Mouse (Mus musculus) central nervous system, embryonic 11.5 days (tissue): ENCODE data around the gene Cxcl16. TPM values are rescaled to one million over a fixed set of nuclear protein-coding genes. Genes with fewer than 3 reads are reported as not detected.

Source experiments
- polyA plus RNA-seq: library from polyadenylated mRNA; depleted of rRNA; stranded (reverse); fragments of >200 nt; gene quantifications from 2 replicates; pipeline ENCODE4 v1.2.3, GENCODE M21; 2012; rRNA removed

The Cxcl16 gene
- polyA plus RNA-seq = 1.7 and 2.2 TPM in 2 replicates

GRCm38 (mm10) chr11:70459601-70460101, at the start of gene Cxcl16:
Gene Cxcl16, minus strand, starts transcription at chr11:70459984.

GRCm38 (mm10) chr11:70504970-70505369, 45.2 kb upstream of the Cxcl16 start, which contains the start of gene Tm4sf5:
Gene Tm4sf5, plus strand, starts transcription at chr11:70505244.

GRCm38 (mm10) chr11:70458688-70459600, 840 bp downstream of the Cxcl16 start, which contains the start of gene Zmynd15:
Gene Zmynd15, plus strand, starts transcription at chr11:70459433.

GRCm38 (mm10) chr11:70451797-70452498, 7.8 kb downstream of the Cxcl16 start, which contains the start of gene Med11:
Gene Med11, plus strand, starts transcription at chr11:70451919.

GRCm38 (mm10) chr11:70432048-70432894, 27.5 kb downstream of the Cxcl16 start, which contains the start of gene Arrb2:
Gene Arrb2, plus strand, starts transcription at chr11:70432635.

GRCm38 (mm10) chr11:70409594-70410296, 50.0 kb downstream of the Cxcl16 start, which contains the start of gene Pelp1:
Gene Pelp1, minus strand, starts transcription at chr11:70410031.

Other genes with a start within 250 kb of the Cxcl16 start
- 0.35 and 0.47 TPM in 2 replicates for gene Slc16a11, start 247.2 kb downstream of the Cxcl16 start, polyA plus RNA-seq
- 11.0 and 43.0 TPM in 2 replicates for gene Slc16a13, start 238.9 kb downstream of the Cxcl16 start, polyA plus RNA-seq
- 5.3 and 7.2 TPM in 2 replicates for gene Bcl6b, start 230.2 kb downstream of the Cxcl16 start, polyA plus RNA-seq
- gene 0610010K14Rik, start 222.1 kb downstream of the Cxcl16 start, polyA plus RNA-seq = 152 and 226 TPM in 2 replicates
- 11.4 and 21.8 TPM in 2 replicates for gene Gm21988, start 220.2 kb downstream of the Cxcl16 start, polyA plus RNA-seq
- gene Rnasek, start 220.1 kb downstream of the Cxcl16 start, polyA plus RNA-seq = 3.4 and 39.5 TPM in 2 replicates
- gene Alox12, start 204.6 kb downstream of the Cxcl16 start, polyA plus RNA-seq = 2.6 and 3.1 TPM in 2 replicates
- gene Alox12e, start 137.4 kb downstream of the Cxcl16 start, polyA plus RNA-seq = not detected in 2 replicates
- 0.18 and 0.55 TPM in 2 replicates for gene Alox15, start 108.0 kb downstream of the Cxcl16 start, polyA plus RNA-seq
- 34.7 and 45.0 TPM in 2 replicates for gene Pelp1, start 50.0 kb downstream of the Cxcl16 start, polyA plus RNA-seq
- gene Arrb2, start 27.3 kb downstream of the Cxcl16 start, polyA plus RNA-seq = 49.1 and 64.2 TPM in 2 replicates
- gene Med11, start 8.1 kb downstream of the Cxcl16 start, polyA plus RNA-seq = 37.6 and 48.2 TPM in 2 replicates
- 0.47 and 0.52 TPM in 2 replicates for gene Zmynd15, start 551 bp downstream of the Cxcl16 start, polyA plus RNA-seq
- gene Tm4sf5, start 45.3 kb upstream of the Cxcl16 start, polyA plus RNA-seq = 1.2 and 1.3 TPM in 2 replicates
- 0.22 and 0.30 TPM in 2 replicates for gene Vmo1, start 54.6 kb upstream of the Cxcl16 start, polyA plus RNA-seq
- gene Gltpd2, start 59.2 kb upstream of the Cxcl16 start, polyA plus RNA-seq = 0.25 and 0.60 TPM in 2 replicates
- gene Psmb6, start 65.4 kb upstream of the Cxcl16 start, polyA plus RNA-seq = 450 and 522 TPM in 2 replicates
- not detected in 2 replicates for gene Gm40193, start 73.0 kb upstream of the Cxcl16 start, polyA plus RNA-seq
- gene Pld2, start 80.1 kb upstream of the Cxcl16 start, polyA plus RNA-seq = 7.3 and 9.7 TPM in 2 replicates
- gene Mink1, start 102.9 kb upstream of the Cxcl16 start, polyA plus RNA-seq = 51.8 and 75.5 TPM in 2 replicates
- not detected in 2 replicates for gene 4930544D05Rik, start 155.9 kb upstream of the Cxcl16 start, polyA plus RNA-seq
- gene Chrne, start 159.2 kb upstream of the Cxcl16 start, polyA plus RNA-seq = not detected in 2 replicates
- gene Gp1ba, start 179.1 kb upstream of the Cxcl16 start, polyA plus RNA-seq = 0.71 and 1.1 TPM in 2 replicates
- 65.1 and 75.1 TPM in 2 replicates for gene Rnf167, start 187.3 kb upstream of the Cxcl16 start, polyA plus RNA-seq
- gene Slc25a11, start 187.5 kb upstream of the Cxcl16 start, polyA plus RNA-seq = 97.5 and 110 TPM in 2 replicates
- 596 and 833 TPM in 2 replicates for gene Pfn1, start 194.7 kb upstream of the Cxcl16 start, polyA plus RNA-seq
- gene Eno3, start 197.2 kb upstream of the Cxcl16 start, polyA plus RNA-seq = 31.1 and 40.7 TPM in 2 replicates
- 113 and 176 TPM in 2 replicates for gene Spag7, start 209.4 kb upstream of the Cxcl16 start, polyA plus RNA-seq
- gene Camta2, start 228.1 kb upstream of the Cxcl16 start, polyA plus RNA-seq = 12.3 TPM in 2 replicates
- 0.44 and 1.1 TPM in 2 replicates for gene Inca1, start 240.2 kb upstream of the Cxcl16 start, polyA plus RNA-seq
- gene Kif1c, start 240.6 kb upstream of the Cxcl16 start, polyA plus RNA-seq = 28.3 and 36.8 TPM in 2 replicates